Mouse (Mus musculus) liver, postnatal 0 days (tissue): ENCODE measurements around the gene Gatad2a. TPM values are rescaled to one million over a fixed set of nuclear protein-coding genes. Genes with fewer than 3 reads are reported as not detected.

ENCODE experiments used
- ATAC-seq: fragments of 200-750 bp; cut with Nextera tagmentation; 2 replicates; pipeline ENCODE4 v1.8.0; 2017; ENCODE audit warnings: mild to moderate bottlenecking, moderate library complexity
- DNase-seq: peaks from one replicate; pipeline ENCODE4 v3.0.0-alpha.2; 2016
- H3K27ac ChIP-seq: fragments of 300-500 bp; sonication (generic); 2 replicates; pipeline ENCODE4 v1.5.1; 2014; ENCODE audit warnings: antibody characterized with exemption, moderate library complexity, mild to moderate bottlenecking, low read depth
- H3K27me3 ChIP-seq: fragments of 300-500 bp; sonication (generic); 2 replicates; pipeline ENCODE4 v1.6.1; 2014; ENCODE audit warnings: low read length, control low read depth, mixed read lengths; ENCODE audit not compliant: insufficient read depth
- H3K36me3 ChIP-seq: fragments of 300-500 bp; sonication (generic); replicated peaks from 2 replicates; pipeline ENCODE4 v1.6.1; 2014; ENCODE audit warnings: mild to moderate bottlenecking, control low read depth, low read length, moderate library complexity, mixed read lengths; ENCODE audit not compliant: insufficient read depth
- H3K4me1 ChIP-seq: fragments of 300-500 bp; sonication (generic); 2 replicates; pipeline ENCODE4 v1.6.1; 2014; ENCODE audit warnings: antibody characterized with exemption, mild to moderate bottlenecking, control low read depth; ENCODE audit not compliant: insufficient read depth
- H3K4me2 ChIP-seq: fragments of 300-500 bp; sonication (generic); 2 replicates; pipeline ENCODE4 v1.6.1; 2014; ENCODE audit warnings: low read depth, mild to moderate bottlenecking, low read length, moderate library complexity, mixed read lengths
- H3K4me3 ChIP-seq: fragments of 300-500 bp; sonication (generic); 2 replicates; pipeline ENCODE4 v1.5.1; 2014; ENCODE audit warnings: low read depth, low read length
- H3K9ac ChIP-seq: fragments of 300-500 bp; sonication (generic); replicated peaks from 2 replicates; pipeline ENCODE4 v1.6.1; 2014; ENCODE audit warnings: mild to moderate bottlenecking, moderate library complexity
- H3K9me3 ChIP-seq: fragments of 300-500 bp; sonication (generic); 2 replicates; pipeline ENCODE4 v1.6.1; 2016; ENCODE audit warnings: mild to moderate bottlenecking, control low read depth, low read length, mixed read lengths
- CTCF ChIP-seq: sonication (generic); IDR thresholded peaks from 2 replicates; pipeline ENCODE4 v1.5.1; 2016; ENCODE audit warnings: antibody characterized with exemption, low read depth
- EP300 ChIP-seq: IDR thresholded peaks from 2 replicates; pipeline ENCODE4 v1.6.1; 2016; ENCODE audit warnings: antibody characterized with exemption, low read depth, mild to moderate bottlenecking
- WGBS: fragments of 180-500 bp; shearing (Covaris S2); extraction: QIAGEN DNeasy Blood & Tissue Kit; methylation state at CpG from one replicate; pipeline ENCODE4 v1.1.7; 2014; ENCODE audit not compliant: insufficient replicate concordance; 5-methylcytosine and 5-hydroxymethylcytosine counted together
- polyA plus RNA-seq: library from polyadenylated mRNA; unstranded; fragments of >200 nt; fragmentation: Nextera tagmentation; extraction: Ambion mirVana; gene quantifications from 2 replicates; pipeline ENCODE4 v1.2.1, GENCODE M21; 2015

Gatad2a gene
- polyA plus RNA-seq, 1 experiment from 2014 or later: 20.7 TPM

DNA sequence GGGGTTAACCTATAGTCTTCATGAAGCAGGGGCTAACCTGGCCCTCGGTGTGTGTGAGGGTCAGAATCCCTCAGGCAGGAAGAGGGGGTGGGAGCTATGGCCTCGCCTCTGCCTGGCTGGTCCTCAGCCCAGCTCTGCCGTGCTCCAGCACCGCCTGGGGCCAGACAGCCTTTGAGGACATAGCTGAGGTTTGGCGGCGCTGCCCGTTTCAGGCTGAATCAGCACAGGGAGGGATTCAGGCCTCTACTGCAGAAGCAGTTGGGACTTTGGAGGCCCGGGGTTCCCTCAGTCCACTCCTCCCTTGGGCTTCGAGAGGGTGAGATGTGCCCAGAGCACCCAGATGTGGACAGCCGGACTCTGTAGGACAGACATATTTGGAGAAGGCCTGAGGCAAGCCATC, 120.1 kb downstream of the Gatad2a start:
- Histone ChIP-seq H3K9me3 (no peaks in the 10 kb centered on the region), H3K27me3 (peaks cover 27% of the 10 kb centered on the region), H3K4me1 (no peaks in the 10 kb centered on the region), H3K36me3 (no peaks in the 10 kb centered on the region), H3K4me3 (no peak overlapping the region), H3K9ac (no peak overlapping the region), H3K4me2 (no peak overlapping the region), H3K27ac (no peak overlapping the region)
- 43% methylated on average over 10 of the region's 10 CpGs for WGBS
- TF ChIP-seq CTCF (no peak), EP300 (no peak)
- ATAC-seq (no peak), DNase-seq (no peak)

DNA sequence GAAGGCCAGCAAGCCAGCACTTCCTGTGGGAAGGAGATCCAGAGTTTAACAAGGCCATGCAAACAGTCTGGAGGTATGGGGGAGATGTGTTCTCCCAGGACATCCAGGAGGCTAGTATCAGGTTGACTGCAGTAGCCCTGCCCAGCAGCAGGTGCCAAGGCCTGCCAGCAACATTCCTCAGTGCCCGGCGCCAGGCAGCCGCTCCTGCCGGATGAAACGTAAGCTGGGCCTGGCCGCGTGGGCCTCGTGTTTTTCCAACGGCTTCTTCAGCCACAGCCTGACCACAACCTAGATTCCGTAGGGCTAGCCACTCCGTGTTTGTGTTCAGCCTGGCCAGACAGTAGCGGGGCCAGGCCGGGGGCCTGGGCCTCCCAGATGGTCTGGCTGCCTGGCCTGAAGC, 121.5 kb downstream of the Gatad2a start:
- peaks cover 13% of the 10 kb centered on the region; the same call in 1 of the 2 replicates for H3K27me3 ChIP-seq
- no peak for ATAC-seq
- WGBS: 79% methylated on average over 13 of the region's 13 CpGs

DNA sequence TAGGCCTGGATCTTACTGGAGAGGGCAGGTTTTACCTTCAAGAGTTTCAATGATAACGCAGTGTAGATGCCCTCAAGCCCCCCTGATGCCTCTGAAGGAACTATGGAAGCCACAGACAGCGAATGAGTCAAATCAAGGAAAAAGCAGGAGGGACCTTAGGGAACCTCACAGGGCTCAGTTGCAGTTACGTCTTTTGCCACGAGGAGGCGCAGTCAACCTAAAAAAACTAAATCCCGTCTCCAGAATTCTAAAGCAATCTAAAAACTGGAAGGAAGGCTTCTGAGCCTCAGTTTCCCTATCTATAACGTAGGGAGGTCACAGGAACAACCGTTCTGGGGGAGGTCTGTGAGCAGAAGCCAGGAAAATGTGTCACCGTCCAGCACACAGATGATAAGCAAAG, 122.0 kb downstream of the Gatad2a start:
- H3K36me3 ChIP-seq: no peaks in the 10 kb centered on the region
- no peak overlapping the region for H3K4me3 ChIP-seq
- H3K27ac ChIP-seq: no peak overlapping the region
- H3K4me1 ChIP-seq: no peaks in the 10 kb centered on the region
- H3K4me2 ChIP-seq: no peak overlapping the region
- no peak overlapping the region for H3K9ac ChIP-seq
- H3K27me3 ChIP-seq: peaks cover 8% of the 10 kb centered on the region; the same call in 1 of the 2 replicates
- H3K9me3 ChIP-seq: no peaks in the 10 kb centered on the region
- 11% methylated on average over 9 of the region's 9 CpGs for WGBS
- peak; percentile 71 for DNase-seq
- TF ChIP-seq CTCF (peak; percentile 78), EP300 (no peak)
- ATAC-seq: no peak

More for the DNA sequence above, 121.5 kb downstream of the Gatad2a start:
- TF ChIP-seq CTCF (no peak), EP300 (no peak)
- Histone ChIP-seq H3K4me1 (no peaks in the 10 kb centered on the region), H3K36me3 (no peaks in the 10 kb centered on the region), H3K9ac (no peak overlapping the region), H3K9me3 (no peaks in the 10 kb centered on the region), H3K27ac (no peak overlapping the region), H3K4me3 (no peak overlapping the region), H3K4me2 (no peak overlapping the region)
- DNase-seq: no peak

DNA sequence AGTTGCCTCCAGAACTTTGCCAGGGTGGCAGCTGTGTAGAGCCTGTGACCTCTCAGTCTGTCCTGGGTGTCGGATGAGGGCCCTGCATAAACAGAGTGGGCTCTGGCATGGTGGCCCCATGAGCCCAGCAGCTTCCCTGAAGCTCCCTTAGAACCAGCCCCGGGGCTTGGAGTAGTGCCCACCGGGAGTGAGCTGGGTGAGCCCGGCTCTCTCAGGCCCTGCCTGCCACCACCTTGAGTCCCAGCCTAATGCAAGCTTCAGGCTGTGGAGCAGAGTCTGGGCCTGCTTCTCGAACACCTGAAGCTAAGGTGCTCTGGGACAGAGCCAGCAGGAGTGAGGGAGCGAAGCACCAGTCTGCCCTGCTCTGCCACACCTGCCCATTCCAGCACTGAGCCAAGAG, 125.3 kb downstream of the Gatad2a start:
- DNase-seq (no peak), ATAC-seq (no peak)
- Histone ChIP-seq H3K4me1 (no peaks in the 10 kb centered on the region), H3K9me3 (no peaks in the 10 kb centered on the region), H3K4me2 (no peak overlapping the region), H3K27me3 (no peaks in the 10 kb centered on the region), H3K4me3 (no peak overlapping the region), H3K9ac (no peak overlapping the region), H3K36me3 (no peaks in the 10 kb centered on the region), H3K27ac (no peak overlapping the region)
- WGBS: 79% methylated on average over 6 of the region's 6 CpGs
- TF ChIP-seq CTCF (no peak), EP300 (no peak)

DNA sequence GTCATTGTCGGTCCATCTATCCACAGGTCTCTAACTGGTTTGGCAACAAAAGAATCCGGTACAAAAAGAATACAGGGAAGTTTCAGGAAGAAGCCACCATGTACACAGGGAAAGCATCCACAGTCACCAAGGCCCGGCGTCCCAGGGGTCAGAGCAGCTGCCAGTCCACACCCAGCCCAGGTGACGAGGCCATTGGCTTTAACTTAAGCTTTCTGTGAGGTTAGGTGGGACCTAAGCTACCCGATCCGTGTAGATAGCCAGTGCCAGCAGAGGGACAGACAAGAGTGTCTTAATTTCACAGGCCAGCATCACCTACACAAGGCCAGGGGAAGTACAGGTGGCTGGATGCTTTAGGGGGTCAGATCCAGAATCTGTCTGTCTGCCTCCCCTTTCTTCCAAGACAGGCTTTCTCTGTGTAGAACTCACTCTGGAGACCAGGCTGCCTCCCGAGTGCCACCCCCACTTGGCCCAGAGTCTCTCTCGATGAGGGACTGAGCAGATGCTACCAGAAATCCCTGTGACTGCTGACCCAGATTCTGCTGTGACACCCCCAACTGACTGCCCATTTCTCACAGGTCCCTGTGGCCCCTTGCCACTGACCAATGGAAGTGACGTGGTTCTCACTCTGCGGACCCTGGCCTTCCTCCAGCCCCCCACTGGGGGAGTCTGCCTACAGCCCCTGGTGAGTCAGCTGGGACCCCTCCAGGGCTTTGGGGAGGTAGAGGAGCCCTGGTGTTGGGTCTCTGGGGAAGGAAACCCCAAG, 126.0 kb downstream of the Gatad2a start:
- H3K4me2 ChIP-seq: no peak overlapping the region
- DNase-seq: no peak
- no peaks in the 10 kb centered on the region for H3K27me3 ChIP-seq
- ATAC-seq: no peak
- H3K9ac ChIP-seq: no peak overlapping the region
- no peak overlapping the region for H3K4me3 ChIP-seq
- H3K9me3 ChIP-seq: no peaks in the 10 kb centered on the region
- no peak for TF ChIP-seq CTCF
- no peak for TF ChIP-seq EP300
- no peak overlapping the region for H3K27ac ChIP-seq
- no peaks in the 10 kb centered on the region for H3K4me1 ChIP-seq
- no peaks in the 10 kb centered on the region for H3K36me3 ChIP-seq
- 77% methylated on average over 11 of the region's 11 CpGs for WGBS

DNA sequence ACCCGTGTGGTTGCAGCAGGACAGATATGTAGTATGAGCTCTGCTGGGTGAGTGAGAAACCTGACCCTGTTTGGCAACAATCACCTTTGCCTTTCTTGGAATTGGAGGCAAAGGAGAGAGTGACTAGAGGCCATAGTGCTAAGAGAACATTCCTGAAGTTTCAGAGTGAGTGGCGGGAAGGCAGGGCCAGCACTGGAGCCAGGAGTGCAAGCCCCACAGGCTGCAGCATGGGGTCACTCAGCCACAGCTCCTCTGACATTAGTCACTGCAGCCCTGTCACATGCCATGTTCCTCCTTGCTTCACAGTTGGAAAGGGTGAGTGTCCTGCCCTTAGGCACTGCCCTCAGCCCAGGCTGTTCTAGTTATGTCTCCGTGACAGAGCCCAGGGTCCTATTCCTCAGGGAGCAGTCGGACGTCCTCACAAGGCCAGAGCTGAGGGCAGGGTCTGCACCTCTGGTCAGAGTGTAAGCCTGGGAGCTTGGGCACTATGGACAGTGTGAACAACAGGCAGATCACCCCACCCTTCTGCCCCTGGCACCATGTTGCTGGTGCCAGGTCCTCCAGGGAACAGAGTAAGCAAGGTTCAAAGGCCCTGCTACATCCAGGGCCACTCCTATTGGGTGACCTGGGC, 128.4 kb downstream of the Gatad2a start:
- Histone ChIP-seq H3K27ac (no peak overlapping the region), H3K27me3 (no peaks in the 10 kb centered on the region), H3K4me1 (no peaks in the 10 kb centered on the region; the same call in 1 of the 2 replicates), H3K4me3 (no peak overlapping the region), H3K36me3 (no peaks in the 10 kb centered on the region), H3K9me3 (no peaks in the 10 kb centered on the region), H3K4me2 (no peak overlapping the region), H3K9ac (no peak overlapping the region)
- TF ChIP-seq CTCF: no peak
- ATAC-seq (no peak), DNase-seq (no peak)
- 78% methylated on average over 5 of the region's 5 CpGs for WGBS
